In the genomic region with DNA sequence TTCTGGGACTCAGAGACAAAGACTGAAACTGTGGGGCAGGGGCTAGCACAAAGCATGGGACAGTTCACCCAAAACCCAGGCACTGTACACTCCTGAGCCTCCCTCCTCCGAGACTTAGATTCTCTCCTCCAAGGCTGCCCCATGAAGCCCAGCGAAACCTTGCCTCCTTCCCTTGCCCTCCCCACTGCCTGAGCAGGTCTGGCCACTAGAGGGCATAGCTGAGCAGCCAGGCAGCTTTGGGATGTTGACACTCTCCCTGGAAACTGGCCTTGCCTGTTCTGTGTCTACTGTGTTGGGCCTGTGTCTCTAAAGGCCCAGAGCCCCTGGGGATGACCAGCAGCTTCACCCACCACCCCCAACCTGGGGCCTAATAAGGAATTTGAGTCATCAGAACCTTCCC, we compare ENCODE assay signal across 10 mouse cellular contexts. TPM values are rescaled to one million over a fixed set of nuclear protein-coding genes. Genes with fewer than 3 reads are reported as not detected.
DNase-seq lines count a peak whose midpoint lies in the region; ATAC-seq and TF ChIP-seq lines count a peak whose summit lies in the region.
"Had no signal": no experiment of that assay in that cellular context is flagged by ENCODE, and none has a peak within 500 bp of the region (broad histone marks: within the 10 kb centered on the region; RNA-seq: fewer than 3 reads in every experiment).

Ttc34 (plus strand) TSS at position 290 of the 400 bp plus-strand sequence.

- no peak within 1 kb of the TSS for H3K27ac ChIP-seq in intestine, embryonic 14.5 days (ENCODE audit: low read depth)
- no peak within 1 kb of the TSS for H3K27ac ChIP-seq in intestine, embryonic 16.5 days (ENCODE audit: low read length)
- H3K27ac ChIP-seq in embryonic facial prominence, embryonic 11.5 days (replicated peaks; ENCODE audit: low read depth, low read length): no peak within 1 kb of the TSS
- no peak within 1 kb of the TSS for H3K27ac ChIP-seq in liver, embryonic 11.5 days (ENCODE audit: low read depth, low read length)
- H3K27ac ChIP-seq in olfactory bulb, adult 2 months (ENCODE audit: insufficient read depth, low read depth, low read length): no peak within 1 kb of the TSS
- H3K27ac ChIP-seq: embryonic facial prominence, embryonic 12.5 days had no signal

- no peak within 1 kb of the TSS for H3K4me2 ChIP-seq in intestine, embryonic 14.5 days (ENCODE audit: low read length)
- no peak within 1 kb of the TSS for H3K4me2 ChIP-seq in intestine, embryonic 16.5 days (ENCODE audit: low read depth, low read length)
- no peak within 1 kb of the TSS for H3K4me2 ChIP-seq in embryonic facial prominence, embryonic 11.5 days (ENCODE audit: low read depth, low read length)
- H3K4me2 ChIP-seq in liver, embryonic 11.5 days: no peak within 1 kb of the TSS
- H3K4me2 ChIP-seq: embryonic facial prominence, embryonic 12.5 days had no signal

- ATAC-seq in intestine, embryonic 14.5 days (replicated peaks; ENCODE audit: low FRiP score, low TSS enrichment, low read depth): no peak
- no peak for ATAC-seq in intestine, embryonic 16.5 days
- ATAC-seq in embryonic facial prominence, embryonic 11.5 days (replicated peaks; ENCODE audit: insufficient number of reproducible peaks, low FRiP score, low TSS enrichment, low read depth): 0 out of 2 replicates have a peak, but pooled peaks have one; percentile 26
- ATAC-seq in liver, embryonic 11.5 days (replicated peaks; ENCODE audit: low FRiP score): no peak

- peak; percentile 68 for TF ChIP-seq CTCF in olfactory bulb, adult 2 months (IDR thresholded peaks at IDR 0.05; ENCODE audit: insufficient read depth, low read depth, low read length)

- no peaks in the 10 kb centered on the region for H3K27me3 ChIP-seq in intestine, embryonic 14.5 days (replicated peaks; ENCODE audit: control insufficient read depth, insufficient read depth, low read length)
- no peaks in the 10 kb centered on the region for H3K27me3 ChIP-seq in intestine, embryonic 16.5 days (replicated peaks; ENCODE audit: control insufficient read depth, insufficient read depth, low read length)
- no peaks in the 10 kb centered on the region for H3K27me3 ChIP-seq in embryonic facial prominence, embryonic 11.5 days (ENCODE audit: control insufficient read depth, insufficient read depth, low read length)
- no peaks in the 10 kb centered on the region for H3K27me3 ChIP-seq in liver, embryonic 11.5 days (replicated peaks; ENCODE audit: control insufficient read depth, insufficient read depth, low read length)

- no peak within 1 kb of the TSS for H3K9ac ChIP-seq in intestine, embryonic 14.5 days (ENCODE audit: low read length)
- no peak within 1 kb of the TSS for H3K9ac ChIP-seq in intestine, embryonic 16.5 days (ENCODE audit: low read depth, low read length)
- no peak within 1 kb of the TSS for H3K9ac ChIP-seq in embryonic facial prominence, embryonic 11.5 days (replicated peaks; ENCODE audit: low read length)
- no peak within 1 kb of the TSS for H3K9ac ChIP-seq in liver, embryonic 11.5 days (ENCODE audit: low read depth, low read length)
- H3K9ac ChIP-seq: embryonic facial prominence, embryonic 12.5 days had no signal

- H3K4me1 ChIP-seq in intestine, embryonic 14.5 days (replicated peaks; ENCODE audit: control insufficient read depth, insufficient read depth, low read length): no peaks in the 10 kb centered on the region
- no peaks in the 10 kb centered on the region for H3K4me1 ChIP-seq in intestine, embryonic 16.5 days (ENCODE audit: control insufficient read depth, insufficient read depth, low read length)
- no peaks in the 10 kb centered on the region for H3K4me1 ChIP-seq in embryonic facial prominence, embryonic 11.5 days (ENCODE audit: control insufficient read depth, insufficient read depth, low read length)
- no peaks in the 10 kb centered on the region for H3K4me1 ChIP-seq in liver, embryonic 11.5 days (replicated peaks; ENCODE audit: control insufficient read depth, insufficient read depth, low read length)
- H3K4me1 ChIP-seq in olfactory bulb, adult 2 months (ENCODE audit: control insufficient read depth, insufficient read depth, low read length): 0 out of 2 replicates have a peak, but pooled peaks cover 3% of the 10 kb centered on the region

- no peak within 1 kb of the TSS for H3K4me3 ChIP-seq in intestine, embryonic 14.5 days (ENCODE audit: low read depth, low read length)
- no peak within 1 kb of the TSS for H3K4me3 ChIP-seq in intestine, embryonic 16.5 days (ENCODE audit: low read length)
- no peak within 1 kb of the TSS for H3K4me3 ChIP-seq in embryonic facial prominence, embryonic 11.5 days (ENCODE audit: low read depth, low read length)
- H3K4me3 ChIP-seq in liver, embryonic 11.5 days (ENCODE audit: low read depth, low read length): no peak within 1 kb of the TSS
- H3K4me3 ChIP-seq in olfactory bulb, adult 2 months (ENCODE audit: insufficient read depth, low read depth, low read length): no peak within 1 kb of the TSS
- H3K4me3 ChIP-seq: embryonic facial prominence, embryonic 12.5 days; myocyte had no signal

- no peaks in the 10 kb centered on the region for H3K36me3 ChIP-seq in intestine, embryonic 14.5 days (ENCODE audit: control insufficient read depth, insufficient read depth, low read length)
- H3K36me3 ChIP-seq in intestine, embryonic 16.5 days (ENCODE audit: control insufficient read depth, insufficient read depth, low read length): no peaks in the 10 kb centered on the region
- H3K36me3 ChIP-seq in embryonic facial prominence, embryonic 11.5 days (replicated peaks; ENCODE audit: control insufficient read depth, insufficient read depth, low read depth, low read length): no peaks in the 10 kb centered on the region
- H3K36me3 ChIP-seq in liver, embryonic 11.5 days (ENCODE audit: control insufficient read depth, insufficient read depth, low read length): no peaks in the 10 kb centered on the region
- H3K36me3 ChIP-seq: embryonic facial prominence, embryonic 12.5 days had no signal

- H3K9me3 ChIP-seq in intestine, embryonic 14.5 days (ENCODE audit: control insufficient read depth, low read length): no peaks in the 10 kb centered on the region
- H3K9me3 ChIP-seq in intestine, embryonic 16.5 days (ENCODE audit: control insufficient read depth, low read length): no peaks in the 10 kb centered on the region
- no peaks in the 10 kb centered on the region for H3K9me3 ChIP-seq in embryonic facial prominence, embryonic 11.5 days (replicated peaks; ENCODE audit: control insufficient read depth, low read length)
- H3K9me3 ChIP-seq in liver, embryonic 11.5 days (ENCODE audit: control insufficient read depth, low read length): no peaks in the 10 kb centered on the region
- H3K9me3 ChIP-seq: embryonic facial prominence, embryonic 12.5 days had no signal

- WGBS in intestine, embryonic 14.5 days: 51% methylated on average over 2 of the region's 2 CpGs
- 65% methylated on average over 2 of the region's 2 CpGs for WGBS in intestine, embryonic 16.5 days
- 39% methylated on average over 2 of the region's 2 CpGs for WGBS in embryonic facial prominence, embryonic 11.5 days
- WGBS in liver, embryonic 11.5 days: 41% methylated on average over 2 of the region's 2 CpGs
- WGBS in olfactory bulb, adult 2 months: 53% methylated on average over 2 of the region's 2 CpGs

- DNase-seq in intestine, embryonic 14.5 days (ENCODE audit: low spot score): peak; percentile 80
- peak; percentile 86 for DNase-seq in adrenal gland, postnatal 14 days
- DNase-seq in embryonic facial prominence, embryonic 11.5 days (ENCODE audit: low spot score): peak; percentile 43
- peak; percentile 55 for DNase-seq in induced T-regulatory cell, adult 2 months (ENCODE audit: low read depth)
- DNase-seq in liver, embryonic 11.5 days (ENCODE audit: low spot score): peak; percentile 47
- DNase-seq in thymus, postnatal 36 days: peak; percentile 56 to 62

- TF ChIP-seq POLR2A in olfactory bulb, adult 2 months (IDR thresholded peaks at IDR 0.05; ENCODE audit: insufficient read depth, low read depth, low read length): no peak

RNA-seq across cellular contexts. Expression of gene Ttc34, which starts in this region (rescaled TPM):
- polyA plus RNA-seq in intestine, embryonic 14.5 days (2014; fragmentation: Nextera tagmentation; extraction: Ambion mirVana): 0.12 and 0.30 TPM in 2 replicates
- polyA plus RNA-seq in intestine, embryonic 16.5 days (2015; fragmentation: Nextera tagmentation; extraction: Ambion mirVana): 0.06 and 0.12 TPM in 2 replicates
- 0.15 and 0.19 TPM in 2 replicates for total RNA-seq in adrenal gland, postnatal 14 days (2021)
- polyA plus RNA-seq in embryonic facial prominence, embryonic 11.5 days (2014; fragmentation: Nextera tagmentation; extraction: Ambion mirVana): 0.32 and 0.58 TPM in 2 replicates
- 0.10 TPM in 1 of 2 replicates, not detected in the other for polyA plus RNA-seq in liver, embryonic 11.5 days (2014; fragmentation: Nextera tagmentation; extraction: Ambion mirVana)
- polyA plus RNA-seq in olfactory bulb, adult 2 months (2012; ENCODE audit: insufficient read depth, insufficient read length, low replicate concordance, missing spikeins): not detected in 2 replicates
- polyA plus RNA-seq: myocyte had no signal

Comparison
In these comparisons a context has a peak if more than half of its experiments do, and no peak if none do; other contexts are left out.
1. Peak in DNase-seq in intestine, embryonic 14.5 days; RNA of the gene not detected or under 1 TPM.
2. Peak in DNase-seq in adrenal gland, postnatal 14 days; RNA of the gene not detected or under 1 TPM.
3. Peak in DNase-seq and ATAC-seq in embryonic facial prominence, embryonic 11.5 days; RNA of the gene not detected or under 1 TPM.
4. Peak in DNase-seq in liver, embryonic 11.5 days; RNA of the gene not detected or under 1 TPM.